Mouse (Mus musculus): ENCODE measurements around the gene Vkorc1l1.

Vkorc1l1 gene

DNA sequence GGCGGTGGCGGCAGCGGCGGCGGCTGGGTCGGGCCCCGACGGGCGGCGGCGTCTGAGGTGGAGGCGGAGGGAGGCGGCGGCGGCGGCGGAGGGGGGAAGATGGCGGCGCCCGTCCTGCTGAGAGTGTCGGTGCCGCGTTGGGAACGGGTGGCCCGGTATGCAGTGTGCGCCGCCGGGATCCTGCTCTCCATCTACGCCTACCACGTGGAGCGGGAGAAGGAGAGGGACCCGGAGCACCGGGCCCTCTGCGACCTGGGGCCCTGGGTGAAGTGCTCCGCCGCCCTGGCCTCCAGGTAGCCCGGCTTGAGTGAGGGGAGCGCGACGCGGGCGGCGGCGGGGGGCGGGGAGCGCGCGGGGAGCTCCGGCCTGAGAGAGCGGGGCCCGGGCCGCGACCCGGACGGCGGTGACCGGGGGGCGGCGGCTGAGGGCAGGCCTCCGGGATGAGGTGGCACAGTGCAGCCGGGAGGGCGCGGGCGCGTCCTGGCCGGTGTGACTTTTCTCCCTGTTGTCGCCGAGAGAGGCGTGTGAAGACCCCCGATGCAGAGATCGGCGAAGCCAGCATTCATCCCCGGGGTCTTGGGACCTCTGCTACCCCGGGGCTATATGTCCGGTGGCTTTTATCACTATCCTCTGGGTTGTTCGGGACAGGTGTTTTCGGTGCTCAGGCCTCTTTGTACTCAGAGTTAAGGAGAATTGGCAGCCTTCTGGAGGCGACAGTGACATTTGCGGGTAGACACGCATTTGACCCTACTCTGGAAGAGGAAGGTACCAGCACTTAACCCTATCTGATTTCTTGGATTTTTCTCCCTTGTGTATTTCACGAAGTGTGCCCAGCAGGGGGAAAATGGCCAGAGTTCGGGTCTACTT is 536 bp downstream of the Vkorc1l1 start:
- peak; percentile 9 for DNase-seq (ENCODE audit: low spot score)

DNA sequence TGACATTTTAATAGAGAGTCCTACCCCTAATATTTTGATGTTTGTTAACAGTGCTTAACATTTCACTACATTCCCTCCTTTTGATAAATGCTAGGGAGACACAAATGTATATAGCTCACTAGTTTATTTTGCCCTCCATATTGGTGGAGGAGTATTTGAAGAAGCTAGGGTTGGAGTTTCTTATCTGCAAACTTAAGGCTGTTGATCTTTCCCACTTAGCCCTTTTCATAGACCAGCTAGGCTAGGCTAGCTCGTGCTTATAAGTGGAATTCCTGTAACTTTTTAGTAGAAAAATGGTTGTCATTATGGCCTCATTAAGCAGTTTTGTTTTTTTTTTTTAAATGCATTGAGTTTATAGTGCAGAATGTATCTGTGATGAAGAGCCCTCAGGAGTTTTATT is 1.6 kb downstream of the Vkorc1l1 start:
- DNase-seq (ENCODE audit: low spot score) = no peak

DNA sequence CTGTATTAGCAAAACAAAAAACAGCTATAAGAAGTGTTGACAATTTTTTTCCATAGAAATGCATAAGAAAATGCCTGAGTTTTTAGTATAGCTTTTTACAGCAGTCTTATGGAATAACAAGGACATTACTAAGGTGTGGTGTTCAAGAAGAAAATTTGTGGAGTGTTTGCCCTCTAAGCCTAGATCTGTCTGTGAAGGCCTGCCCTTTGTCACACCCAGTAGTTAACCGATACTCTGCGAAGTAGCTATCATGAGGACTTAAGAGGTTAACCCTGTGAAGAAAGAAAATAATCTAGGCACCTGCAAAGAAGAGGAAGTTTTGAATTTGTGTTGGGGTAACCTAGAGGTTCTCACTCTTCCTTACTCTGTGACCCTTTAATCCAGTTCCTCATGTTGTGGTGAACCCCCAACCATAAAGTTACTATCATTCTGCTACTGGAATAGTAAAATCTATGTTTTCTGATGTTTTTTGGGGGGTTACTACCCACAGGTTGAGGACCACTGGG is 5.8 kb downstream of the Vkorc1l1 start:
- no peak for DNase-seq (ENCODE audit: low spot score)

DNA sequence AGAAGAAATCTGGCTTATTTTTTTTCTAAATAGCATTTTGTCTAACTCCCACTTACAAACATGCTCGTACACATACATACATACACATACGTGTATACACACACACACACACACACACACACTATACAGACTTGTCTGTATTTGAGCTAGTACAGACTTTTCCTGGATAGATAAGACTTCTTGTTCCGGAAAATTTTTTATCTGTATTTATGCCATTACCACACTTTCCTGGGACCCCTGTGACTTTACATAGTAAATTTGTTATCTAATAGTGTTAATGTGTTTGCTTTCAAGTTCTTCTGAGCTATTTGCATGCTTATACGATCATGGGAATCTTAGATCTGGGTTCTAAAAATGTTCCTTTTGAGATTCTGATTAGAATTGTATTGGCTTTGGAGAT is 10.4 kb downstream of the Vkorc1l1 start:
- no peak for DNase-seq (ENCODE audit: low spot score)

DNA sequence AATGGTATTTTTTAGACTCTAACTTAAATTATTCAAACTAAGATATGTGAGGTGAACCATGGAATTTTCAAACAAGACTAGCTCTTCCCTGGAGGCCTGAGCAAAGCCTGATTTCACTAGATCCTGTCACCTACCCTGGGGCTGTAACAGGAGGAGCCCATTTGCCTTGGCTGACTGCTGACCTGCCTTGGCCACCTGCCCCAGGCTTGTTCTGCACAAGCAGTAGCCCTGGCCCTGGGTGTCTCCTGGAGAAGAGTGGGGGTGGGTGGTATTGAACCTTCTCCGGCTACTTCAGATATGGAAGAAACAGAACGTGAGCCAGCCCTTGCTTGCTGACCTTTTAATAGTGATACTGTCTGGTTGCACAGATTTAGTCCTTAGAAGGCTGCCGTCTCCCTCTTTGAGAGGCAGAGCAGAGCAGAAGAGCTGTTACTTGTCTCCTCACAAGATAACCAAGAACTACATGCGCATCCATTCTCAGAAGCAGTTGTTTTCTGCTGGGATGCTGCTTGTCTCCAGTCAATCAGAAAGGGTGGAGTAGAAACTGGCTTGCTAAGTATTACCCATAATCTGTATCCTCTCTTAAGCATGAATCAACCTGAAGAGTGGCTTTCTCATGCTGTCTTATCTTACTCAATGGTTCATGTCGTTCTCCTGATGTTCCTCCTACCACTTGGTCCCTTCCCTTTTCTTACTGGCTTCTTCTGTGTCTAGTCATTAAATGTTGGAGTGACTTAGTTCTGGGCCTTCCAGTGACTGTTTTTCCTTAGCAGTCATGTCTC is 12.9 kb downstream of the Vkorc1l1 start:
- no peak for DNase-seq (ENCODE audit: low spot score)

DNA sequence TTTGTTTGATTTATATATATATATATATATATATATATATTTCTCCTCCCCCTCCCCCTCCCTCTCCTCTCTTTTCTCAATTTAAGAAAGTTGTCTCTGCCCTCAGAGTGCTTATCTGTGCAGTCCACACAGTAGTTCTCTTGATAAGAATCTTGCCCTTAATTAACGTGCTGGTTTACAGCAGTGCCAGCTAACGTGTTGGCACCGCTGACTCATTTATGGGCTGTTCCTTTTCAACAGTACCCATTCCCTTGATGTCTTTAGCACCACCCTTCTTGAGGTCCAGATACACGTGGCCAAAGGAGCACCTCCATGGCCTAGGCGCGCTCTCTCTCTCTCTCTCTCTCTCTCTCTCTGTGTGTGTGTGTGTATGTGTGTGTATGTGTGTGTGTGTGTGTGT is 14.0 kb downstream of the Vkorc1l1 start:
- no peak for DNase-seq (ENCODE audit: low spot score)

DNA sequence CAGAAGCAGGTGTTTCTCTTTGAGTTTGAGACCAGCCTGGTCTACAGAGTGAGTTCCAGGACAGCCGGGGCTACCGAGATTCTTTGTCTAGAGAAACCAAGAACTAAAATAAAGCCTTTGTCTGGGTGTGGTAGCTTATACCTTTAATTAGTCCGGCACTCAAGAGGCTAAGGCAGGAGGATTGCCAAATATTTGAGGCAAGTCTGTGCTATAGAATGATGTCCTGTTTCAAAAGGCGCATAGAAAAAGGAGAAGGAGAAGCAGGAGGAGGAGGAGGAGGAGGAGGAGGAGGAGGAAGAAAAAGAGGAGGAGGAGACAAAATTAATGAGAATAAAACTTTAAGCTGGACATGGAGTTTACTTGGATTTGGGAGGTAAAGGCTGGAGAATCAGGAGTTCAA is 21.5 kb downstream of the Vkorc1l1 start:
- DNase-seq (ENCODE audit: low spot score) = no peak

DNA sequence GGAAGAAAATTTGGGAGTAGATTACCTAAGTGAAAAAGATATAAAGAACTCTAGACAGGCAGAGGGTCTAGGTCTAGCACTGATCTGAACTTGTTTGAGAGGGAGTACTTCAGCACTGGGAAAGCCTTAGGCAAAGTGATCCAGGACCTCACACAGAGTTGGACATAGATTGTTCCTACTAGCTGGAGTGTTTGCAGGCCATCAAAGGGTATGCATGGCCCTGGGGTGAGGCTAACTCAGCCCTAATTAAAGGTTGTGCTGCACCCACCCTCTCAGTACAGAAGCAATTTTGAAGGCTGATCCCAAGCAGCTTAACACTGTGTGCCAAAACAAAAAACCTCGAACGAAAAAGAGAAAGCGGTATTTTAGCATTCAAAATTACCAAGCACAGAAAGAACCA is 24.7 kb downstream of the Vkorc1l1 start:
- DNase-seq (ENCODE audit: low spot score) = no peak

DNA sequence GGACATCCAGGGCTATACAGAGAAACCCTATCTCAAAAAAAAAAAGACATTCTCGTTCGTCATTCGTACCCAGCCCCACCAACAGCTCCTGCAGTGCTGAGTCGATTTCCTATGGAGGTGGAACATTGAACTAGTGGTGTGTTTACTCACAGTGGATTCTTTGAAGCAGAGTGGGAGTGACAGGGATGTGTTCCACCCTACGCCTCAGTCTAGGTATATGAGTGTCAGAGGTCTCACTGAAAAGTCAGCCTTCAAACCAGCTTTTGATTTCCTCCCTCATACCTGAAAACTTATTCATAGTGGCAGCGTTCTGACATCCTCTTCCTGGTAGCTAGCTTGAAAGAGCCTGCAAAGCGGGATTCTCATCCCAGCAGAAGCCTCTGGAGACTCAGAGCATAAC is 26.6 kb downstream of the Vkorc1l1 start:
- DNase-seq (ENCODE audit: low spot score) = no peak

DNA sequence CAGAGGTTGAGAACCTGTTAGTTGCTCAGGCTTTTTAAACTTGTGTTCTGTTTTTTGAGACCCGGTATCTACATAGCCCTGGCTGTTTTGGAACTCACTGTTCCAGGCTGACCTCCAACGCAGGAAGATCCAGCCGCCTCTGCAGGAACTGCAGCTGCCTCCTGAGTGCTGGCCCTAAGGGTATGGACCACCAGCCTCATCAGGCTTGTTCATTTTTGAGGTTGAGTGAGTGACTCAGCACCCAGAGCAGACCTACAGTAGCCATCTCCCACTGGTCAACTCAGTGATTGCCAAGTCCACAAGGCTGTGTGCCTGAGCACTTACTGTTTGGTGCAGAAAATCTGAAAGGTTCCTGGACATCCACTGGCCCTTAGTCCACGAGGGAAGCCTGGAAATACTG is 29.7 kb downstream of the Vkorc1l1 start:
- DNase-seq (ENCODE audit: low spot score) = no peak

DNA sequence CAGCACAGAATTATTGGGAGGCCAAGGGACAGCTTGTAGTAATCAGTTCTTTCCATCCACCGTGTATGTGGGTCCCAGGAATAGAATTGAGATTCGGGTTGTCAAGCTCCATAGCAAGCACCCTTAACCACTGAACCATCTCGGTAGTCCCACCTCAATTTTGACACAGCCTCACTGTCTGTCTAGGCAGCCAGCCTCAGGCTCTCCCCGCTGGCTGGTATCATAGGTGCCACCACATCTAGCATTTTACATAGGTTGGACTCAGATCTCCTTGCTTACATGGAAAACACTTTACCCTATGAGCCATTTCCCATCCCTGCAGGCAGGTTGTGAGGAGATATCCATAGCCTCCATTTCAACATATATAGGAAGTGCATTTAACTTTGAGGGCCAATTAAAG is 32.6 kb downstream of the Vkorc1l1 start:
- DNase-seq (ENCODE audit: low spot score) = no peak

DNA sequence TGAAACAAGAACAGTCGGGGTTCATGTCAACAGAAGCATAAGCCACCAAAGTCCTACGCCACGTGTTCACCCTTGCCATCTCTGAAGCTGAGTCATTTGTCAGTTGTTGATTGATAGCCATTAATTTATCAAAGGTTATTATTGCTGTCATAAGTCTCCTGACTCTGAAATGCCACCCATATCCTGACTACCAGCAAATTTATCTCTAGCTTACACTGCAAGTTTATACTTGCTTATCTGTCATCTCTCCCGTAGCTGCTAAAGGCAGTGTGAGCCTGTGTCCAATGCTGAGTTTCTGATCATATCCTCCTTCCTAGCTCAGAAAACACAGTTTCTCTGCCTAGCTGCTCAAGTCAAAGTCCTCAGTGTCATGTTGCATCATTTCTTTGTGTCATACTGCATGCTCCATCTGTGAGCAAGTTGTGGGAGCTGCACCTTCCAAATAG is 33.1 kb downstream of the Vkorc1l1 start:
- no peak for DNase-seq (ENCODE audit: low spot score)

DNA sequence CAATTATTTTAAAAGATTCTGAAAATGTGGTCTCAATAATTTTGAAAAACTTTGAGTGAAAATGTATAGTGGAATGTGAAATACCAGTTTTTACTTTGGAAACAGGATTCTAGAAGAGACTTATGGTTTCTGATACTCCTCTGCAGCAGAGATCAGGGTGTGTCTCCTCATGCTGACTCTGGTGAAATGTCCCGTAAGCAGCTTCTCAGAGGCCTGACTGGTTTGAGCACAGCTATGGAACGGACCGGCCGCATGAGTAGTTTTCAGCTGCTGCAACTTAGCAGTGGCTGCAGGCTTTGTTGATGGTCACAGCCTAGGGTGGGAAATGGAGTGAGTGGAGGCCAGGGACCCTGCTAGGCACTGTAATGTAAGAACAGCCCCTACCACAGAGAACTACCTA is 36.0 kb downstream of the Vkorc1l1 start:
- DNase-seq (ENCODE audit: low spot score) = no peak

DNA sequence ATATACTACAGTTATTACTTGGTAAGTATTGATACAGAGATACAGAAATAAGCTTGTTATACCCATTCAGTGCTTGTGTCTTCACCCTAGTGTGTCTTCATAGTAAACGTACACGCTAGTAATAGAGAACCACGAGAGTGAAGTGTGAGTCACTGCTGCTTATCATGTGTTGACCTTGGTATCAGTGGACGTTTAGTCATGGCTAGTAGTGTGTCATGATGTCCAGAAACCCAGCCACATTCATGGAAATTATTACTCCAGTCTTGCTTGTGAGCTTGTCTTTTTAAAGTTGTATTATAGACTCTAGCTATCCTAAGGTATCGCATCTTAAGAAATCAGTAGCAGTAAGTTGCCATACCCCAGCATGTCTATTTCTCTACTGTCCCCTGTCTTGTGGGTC is 36.8 kb downstream of the Vkorc1l1 start:
- DNase-seq (ENCODE audit: low spot score) = no peak

DNA sequence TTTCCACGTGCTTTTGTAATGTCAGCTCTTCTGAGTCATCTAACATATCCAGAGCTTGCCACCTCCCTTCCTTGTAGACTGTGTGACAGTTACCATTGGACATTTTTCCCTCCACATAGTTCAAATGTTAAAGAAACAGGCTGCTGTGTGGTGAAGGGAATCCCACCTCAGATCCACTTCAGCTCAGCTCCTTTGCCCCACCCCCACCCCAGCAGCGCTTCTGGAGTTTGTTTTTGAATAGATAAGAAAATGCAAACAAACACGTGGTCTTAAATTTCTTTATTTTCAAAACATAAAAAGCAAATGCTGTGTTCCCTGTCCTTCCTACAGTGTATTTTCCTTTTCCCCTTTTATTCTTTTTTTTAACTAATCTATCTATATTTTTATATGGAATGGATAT is 38.4 kb downstream of the Vkorc1l1 start:
- DNase-seq (ENCODE audit: low spot score) = no peak

DNA sequence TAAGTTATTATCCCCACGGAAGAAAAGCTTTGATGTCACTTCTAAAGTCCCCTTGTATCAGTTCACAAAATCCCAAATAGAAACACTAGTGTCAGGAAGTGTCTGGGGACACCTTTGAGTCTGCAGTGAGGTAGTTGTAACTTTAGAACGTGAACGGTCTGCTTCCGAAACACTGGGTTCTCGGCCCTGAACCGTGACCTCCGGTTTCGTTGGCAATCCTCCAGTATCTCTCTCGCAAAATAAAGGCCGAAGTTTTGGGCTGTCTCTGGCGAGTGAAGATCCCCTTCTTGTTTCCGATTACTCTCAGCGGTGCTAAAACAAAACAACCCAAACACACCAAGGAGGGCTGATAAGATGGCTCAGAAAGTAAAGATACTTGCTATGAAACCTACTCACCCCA is 47.6 kb downstream of the Vkorc1l1 start:
- DNase-seq (ENCODE audit: low spot score) = no peak

DNA sequence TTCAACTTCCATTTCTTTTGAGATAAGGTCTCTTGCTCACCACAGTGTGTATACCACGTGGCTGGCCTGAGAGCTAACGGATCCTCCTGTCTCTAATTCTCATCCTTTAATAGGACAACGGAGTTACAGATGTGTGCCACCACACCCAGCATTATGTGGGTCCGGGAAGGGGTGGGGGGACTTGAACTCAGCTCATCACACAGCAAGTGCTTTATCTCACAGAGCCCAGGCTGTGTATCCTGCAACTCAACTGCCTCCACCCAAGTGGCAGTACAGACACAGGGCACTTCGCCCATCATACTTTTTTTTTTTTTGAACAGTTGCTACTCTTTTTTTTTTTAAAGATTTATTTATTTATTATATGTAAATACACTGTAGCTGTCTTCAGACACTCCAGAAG is 50.1 kb downstream of the Vkorc1l1 start:
- DNase-seq (ENCODE audit: low spot score) = no peak

DNA sequence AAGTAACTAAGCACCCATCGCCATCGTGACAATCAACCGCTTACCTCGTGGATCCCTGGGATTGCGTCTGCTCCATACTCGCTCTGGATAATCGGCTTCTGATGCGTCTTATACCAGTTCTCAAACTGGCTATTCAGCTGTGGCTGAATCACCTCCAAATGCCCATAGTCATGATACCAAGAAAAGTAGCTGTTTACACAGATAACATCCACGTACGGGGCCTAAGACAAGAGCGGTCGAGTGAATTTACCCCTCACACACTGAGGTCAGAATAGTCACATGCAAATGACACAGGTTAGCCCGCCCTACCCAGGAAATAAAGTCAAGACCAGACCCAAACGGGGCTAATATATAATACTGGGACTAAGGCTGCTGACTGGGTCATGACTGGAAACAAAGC is 51.6 kb downstream of the Vkorc1l1 start:
- DNase-seq (ENCODE audit: low spot score) = no peak

DNA sequence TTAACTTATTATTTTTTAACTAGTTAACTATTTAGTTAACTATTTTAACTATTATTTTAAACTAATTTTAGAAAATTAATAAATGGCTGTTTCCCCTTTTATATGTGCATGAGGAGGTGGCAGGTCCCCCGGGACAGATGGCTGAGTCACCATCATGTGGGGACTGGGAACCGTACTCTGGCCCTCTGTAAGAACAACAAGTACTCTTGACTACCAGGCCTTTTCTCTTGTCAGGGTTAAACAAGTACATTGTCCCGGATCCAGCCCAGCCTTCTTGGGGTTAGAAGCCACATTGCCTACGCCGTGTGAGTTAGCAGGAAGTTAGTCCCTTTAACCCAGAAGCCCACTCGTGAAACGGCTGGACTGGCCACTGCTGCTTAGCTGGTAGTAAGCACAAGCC is 53.2 kb downstream of the Vkorc1l1 start:
- DNase-seq (ENCODE audit: low spot score) = no peak

DNA sequence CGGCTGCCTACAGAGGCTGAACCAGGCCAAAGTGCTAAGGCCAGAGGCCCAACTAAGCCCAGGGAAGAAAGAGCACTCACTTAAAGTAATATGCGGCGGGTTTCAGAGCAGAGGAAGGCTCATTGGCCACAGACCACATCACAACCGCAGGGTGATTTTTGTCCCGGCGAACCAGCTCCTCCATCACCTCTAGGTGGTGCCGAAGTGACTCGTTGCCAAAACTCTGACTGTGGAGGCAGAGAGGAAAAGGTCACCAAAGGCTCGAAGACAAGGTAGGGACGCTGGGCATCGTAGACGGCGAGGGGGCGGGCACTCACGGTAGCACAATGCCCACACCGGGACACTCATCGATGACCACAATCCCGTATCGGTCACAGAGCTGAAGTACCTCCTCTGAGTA is 55.9 kb downstream of the Vkorc1l1 start:
- DNase-seq (ENCODE audit: low spot score) = no peak

DNA sequence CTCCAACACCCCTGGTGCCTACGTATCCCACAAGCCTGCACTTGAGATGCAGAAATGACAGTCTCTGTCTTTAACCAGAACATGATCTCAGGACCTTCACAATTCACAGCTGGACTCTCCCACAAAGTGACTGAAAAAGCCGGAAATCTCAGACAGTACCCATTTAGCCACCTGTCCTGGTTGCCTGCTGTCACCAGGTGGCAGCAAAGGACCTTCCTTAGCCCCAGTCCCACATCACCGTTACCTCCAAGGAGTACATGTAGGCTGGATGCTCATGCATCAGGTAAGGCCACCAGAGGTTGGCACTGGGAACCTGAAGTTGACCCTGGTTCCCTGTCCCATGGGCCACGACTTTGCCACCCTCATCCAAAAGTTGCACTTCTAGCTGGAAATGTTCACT is 57.3 kb downstream of the Vkorc1l1 start:
- DNase-seq (ENCODE audit: low spot score) = no peak

DNA sequence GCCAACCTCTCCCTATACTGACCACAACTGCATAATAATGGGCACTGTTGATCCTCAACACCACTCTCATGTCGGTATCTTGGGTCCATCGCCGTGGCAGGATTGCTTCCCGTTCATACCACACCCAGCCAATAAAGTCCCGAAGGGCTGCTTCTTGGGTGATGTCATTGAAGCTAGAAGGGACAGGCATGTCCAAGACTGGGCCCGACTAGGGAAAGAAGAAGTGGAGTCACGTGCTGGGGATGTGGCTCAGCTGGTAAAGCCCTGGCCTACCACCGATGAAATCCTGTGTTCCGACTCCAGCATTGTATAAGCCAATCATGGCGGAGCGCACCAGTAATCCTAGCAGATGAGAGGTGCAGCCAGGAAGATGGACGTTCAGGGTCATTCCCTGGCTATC is 59.0 kb downstream of the Vkorc1l1 start:
- no peak for DNase-seq (ENCODE audit: low spot score)

DNA sequence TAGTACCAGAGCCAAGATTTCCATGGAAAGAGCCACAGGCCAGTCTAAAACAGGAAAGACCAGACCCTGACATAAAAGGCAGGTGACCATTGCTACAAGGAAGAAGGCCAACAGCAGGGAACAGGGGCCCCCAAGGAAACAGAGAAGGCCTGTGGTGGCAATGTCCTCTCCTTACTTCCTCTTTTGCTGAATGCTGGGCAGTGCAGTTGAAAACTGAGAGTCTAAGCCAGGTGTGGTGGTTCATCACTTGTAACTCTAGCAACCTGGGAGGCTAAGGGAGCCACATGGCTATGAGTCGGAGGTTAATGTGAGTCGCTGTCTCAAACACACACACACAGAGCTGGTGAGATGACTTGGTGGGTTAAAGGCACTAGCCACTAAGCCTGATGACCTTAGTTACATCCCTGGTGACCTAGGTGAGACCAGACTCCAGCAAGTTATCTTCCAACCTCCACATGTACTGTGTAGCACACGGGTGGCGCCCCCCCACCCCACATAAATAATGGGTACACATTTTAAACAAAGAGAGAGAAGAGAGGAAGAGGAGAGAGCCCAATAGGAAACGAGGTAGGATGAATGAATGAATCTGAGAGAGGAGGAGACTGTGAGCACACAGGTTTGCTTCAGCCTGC is 59.7 kb downstream of the Vkorc1l1 start:
- no peak for DNase-seq (ENCODE audit: low spot score)
